Comparison of ENCODE assay signal across 8 mouse cellular contexts in genomic region chr6:84010303-84011225, GRCm38 (mm10). TPM values are rescaled to one million over a fixed set of nuclear protein-coding genes. Genes with fewer than 3 reads are reported as not detected.
A peak's percentile ranks its signal among the peaks of the same experiment; 100 is the strongest.
DNase-seq lines count a peak whose midpoint lies in the region; ATAC-seq and TF ChIP-seq lines count a peak whose summit lies in the region.

No protein-coding gene starts in this region.

- H3K9ac ChIP-seq in ES-E14 (ENCODE audit: insufficient read depth, low read depth, low read length, poor library complexity, severe bottlenecking): no peak overlapping the region; the same call in 1 of the 2 replicates
- H3K9ac ChIP-seq in neural tube, embryonic 13.5 days: no peak overlapping the region

- DNase-seq in ES-E14 (ENCODE audit: low read depth, low spot score): no peak
- peak; percentile 37 to 48 for DNase-seq in adrenal gland, postnatal 36 days
- no peak for DNase-seq in heart, embryonic 10.5 days (ENCODE audit: low spot score)
- peak; percentile 90 to 91 for DNase-seq in kidney, adult 8-10 months
- no peak for DNase-seq in spleen, adult 12 weeks (ENCODE audit: low spot score)
- DNase-seq in cerebellum, postnatal 25 days: no peak
- DNase-seq in thymus, postnatal 4 days: no peak

- peak overlapping the region in 1 of 2 experiments; percentile 6; a peak in 1 of 4 replicates for H3K4me3 ChIP-seq in ES-E14 (ENCODE audit: insufficient read depth in 1 of 2, low read depth in 1 of 2, low read length in 2 of 2, poor library complexity in 1 of 2, severe bottlenecking in 1 of 2)
- peak overlapping the region; percentile 67 for H3K4me3 ChIP-seq in heart, embryonic 10.5 days
- H3K4me3 ChIP-seq in neural tube, embryonic 13.5 days: no peak overlapping the region

- peak overlapping the region; percentile 83 for H3K4me2 ChIP-seq in neural tube, embryonic 13.5 days

- WGBS in heart, embryonic 10.5 days: 34% methylated on average over 8 of the region's 8 CpGs
- 29% methylated on average over 8 of the region's 8 CpGs for WGBS in neural tube, embryonic 13.5 days

- H3K9me3 ChIP-seq in ES-E14 (ENCODE audit: control insufficient read depth, insufficient read depth, low read depth, low read length): no peaks in the 10 kb centered on the region
- no peaks in the 10 kb centered on the region for H3K9me3 ChIP-seq in heart, embryonic 10.5 days
- no peaks in the 10 kb centered on the region for H3K9me3 ChIP-seq in neural tube, embryonic 13.5 days

- H3K27ac ChIP-seq in ES-E14 (ENCODE audit: insufficient read depth, low read depth, low read length, poor library complexity, severe bottlenecking): peak overlapping the region; percentile 52; the same call in 1 of the 2 replicates
- H3K27ac ChIP-seq in heart, embryonic 10.5 days: peak overlapping the region; percentile 94
- H3K27ac ChIP-seq in neural tube, embryonic 13.5 days (replicated peaks): peak overlapping the region; percentile 75

- peaks cover 6 to 20% of the 10 kb centered on the region in 2 experiments; a peak in 2 of 4 replicates for H3K4me1 ChIP-seq in ES-E14 (ENCODE audit: control insufficient read depth in 2 of 2, insufficient read depth in 2 of 2, low read length in 2 of 2, poor library complexity in 1 of 2)
- H3K4me1 ChIP-seq in heart, embryonic 10.5 days: peaks cover 56% of the 10 kb centered on the region
- peaks cover 32% of the 10 kb centered on the region for H3K4me1 ChIP-seq in neural tube, embryonic 13.5 days (replicated peaks)

- no peaks in the 10 kb centered on the region for H3K27me3 ChIP-seq in heart, embryonic 10.5 days (ENCODE audit: insufficient read depth, poor library complexity, severe bottlenecking)
- H3K27me3 ChIP-seq in neural tube, embryonic 13.5 days: peaks cover 18% of the 10 kb centered on the region

- in situ Hi-C loops in ES-E14 (cut with MboI; ENCODE audit: low sequenced_read_pairs in 2 of 2, unreplicated experiment in 2 of 2): no loop called here

- no peaks in the 10 kb centered on the region for H3K36me3 ChIP-seq in ES-E14 (ENCODE audit: control insufficient read depth, insufficient read depth, low read length, poor library complexity, severe bottlenecking)
- no peaks in the 10 kb centered on the region for H3K36me3 ChIP-seq in heart, embryonic 10.5 days
- no peaks in the 10 kb centered on the region for H3K36me3 ChIP-seq in neural tube, embryonic 13.5 days

- ATAC-seq in neural tube, embryonic 13.5 days (ENCODE audit: low read depth): peak; percentile 77

TF ChIP-seq in ES-E14, 5 proteins besides CTCF, POLR2A, EP300 and RAD21:
- TF ChIP-seq ZNF384 (IDR thresholded peaks at IDR 0.05; ENCODE audit: low read depth, low read length) (no peak), MAFK (IDR thresholded peaks at IDR 0.05; ENCODE audit: insufficient read depth, low read depth, low read length) (no peak), HCFC1 (IDR thresholded peaks at IDR 0.05; ENCODE audit: borderline replicate concordance, insufficient read depth, low read length) (no peak), ZC3H11A (IDR thresholded peaks at IDR 0.05; ENCODE audit: borderline replicate concordance, low read depth, low read length) (no peak), CHD2 (IDR thresholded peaks at IDR 0.05; ENCODE audit: low read depth, low read length) (no peak)

RNA-seq across cellular contexts. Expression of gene Dysf, which starts 2.2 kb away (rescaled TPM):
- total RNA-seq in ES-E14 (2012; rRNA removed): 10.0 and 12.8 TPM in 2 replicates
- total RNA-seq in adrenal gland, postnatal 36 days (2021): 10 to 100 TPM; 47.5 to 51.0 TPM
- 13.7 and 18.0 TPM in 2 replicates for polyA plus RNA-seq in heart, embryonic 10.5 days (2016; fragmentation: Nextera tagmentation; extraction: Ambion mirVana)
- polyA plus RNA-seq in neural tube, embryonic 13.5 days (2015; fragmentation: Nextera tagmentation; extraction: Ambion mirVana): 5.6 and 6.4 TPM in 2 replicates

Comparison
In these comparisons a context has a peak if more than half of its experiments do, and no peak if none do; other contexts are left out.
1. DNase-seq: peak in adrenal gland, postnatal 36 days (2 of 2) and kidney, adult 8-10 months (2 of 2); none in ES-E14 (single experiment), heart, embryonic 10.5 days (single experiment), spleen, adult 12 weeks (single experiment), cerebellum, postnatal 25 days (0 of 2) and thymus, postnatal 4 days (single experiment).
2. Peak in every context shown above with its lines, with median percentiles within 50 percentile points of each other: H3K27ac ChIP-seq.